Mouse (Mus musculus): ENCODE results near the gene Zmat5. TPM values are rescaled to one million over a fixed set of nuclear protein-coding genes. Genes with fewer than 3 reads are reported as not detected.

Gene Zmat5
- total and polyA plus RNA-seq, 2 experiments from 2014 or later: 28.2 to 43.5 TPM

GRCm38 (mm10) chr11:4769881-4770280 is 65.4 kb downstream of the Zmat5 start:
- DNase-seq (ENCODE audit: low spot score) (no peak), ATAC-seq (ENCODE audit: low FRiP score) (no peak)
- Histone ChIP-seq H3K27ac (ENCODE audit: low read depth, low read length) (no peak overlapping the region), H3K36me3 (ENCODE audit: insufficient read depth, low read length) (no peaks in the 10 kb centered on the region; the same call in 1 of the 2 replicates), H3K9me3 (ENCODE audit: low read length) (no peaks in the 10 kb centered on the region), H3K4me1 (ENCODE audit: insufficient read depth, low read length) (no peaks in the 10 kb centered on the region), H3K27me3 (ENCODE audit: insufficient read depth, low read length) (no peaks in the 10 kb centered on the region), H3K4me2 (ENCODE audit: low read depth, low read length, poor library complexity, severe bottlenecking) (no peak overlapping the region), H3K4me3 (ENCODE audit: low read depth, low read length) (no peak overlapping the region), H3K9ac (replicated peaks; ENCODE audit: low read length, poor library complexity, severe bottlenecking) (no peak overlapping the region)
- 91% methylated on average over 6 of the region's 6 CpGs for WGBS
- TF ChIP-seq CTCF (IDR thresholded peaks at IDR 0.05): no peak

- H3K9ac ChIP-seq (replicated peaks; ENCODE audit: low read length, poor library complexity, severe bottlenecking): no peak overlapping the region
- no peaks in the 10 kb centered on the region for H3K4me1 ChIP-seq (ENCODE audit: insufficient read depth, low read length)
- DNase-seq (ENCODE audit: low spot score) (no peak), ATAC-seq (ENCODE audit: low FRiP score) (no peak)
- H3K27me3 ChIP-seq (ENCODE audit: insufficient read depth, low read length): no peaks in the 10 kb centered on the region
- no peaks in the 10 kb centered on the region for H3K9me3 ChIP-seq (ENCODE audit: low read length)
- H3K4me3 ChIP-seq (ENCODE audit: low read depth, low read length): no peak overlapping the region
- WGBS: 42% methylated on average over 7 of the region's 7 CpGs
- TF ChIP-seq CTCF (IDR thresholded peaks at IDR 0.05): no peak
- no peaks in the 10 kb centered on the region; the same call in 1 of the 2 replicates for H3K36me3 ChIP-seq (ENCODE audit: insufficient read depth, low read length)
- no peak overlapping the region for H3K4me2 ChIP-seq (ENCODE audit: low read depth, low read length, poor library complexity, severe bottlenecking)
- H3K27ac ChIP-seq (ENCODE audit: low read depth, low read length): no peak overlapping the region
Measured at GRCm38 (mm10) chr11:4771756-4772155, 67.3 kb downstream of the Zmat5 start.

GRCm38 (mm10) chr11:4772925-4773324 is 68.4 kb downstream of the Zmat5 start:
- H3K4me2 ChIP-seq (ENCODE audit: low read depth, low read length, poor library complexity, severe bottlenecking): no peak overlapping the region
- no peaks in the 10 kb centered on the region for H3K4me1 ChIP-seq (ENCODE audit: insufficient read depth, low read length)
- H3K9me3 ChIP-seq (ENCODE audit: low read length): no peaks in the 10 kb centered on the region
- H3K9ac ChIP-seq (replicated peaks; ENCODE audit: low read length, poor library complexity, severe bottlenecking): no peak overlapping the region
- WGBS: 35% methylated on average over 3 of the region's 3 CpGs
- no peak overlapping the region for H3K27ac ChIP-seq (ENCODE audit: low read depth, low read length)
- DNase-seq (ENCODE audit: low spot score) (peak; percentile 56), ATAC-seq (ENCODE audit: low FRiP score) (no peak; the same call in 1 of the 2 replicates)
- H3K27me3 ChIP-seq (ENCODE audit: insufficient read depth, low read length): no peaks in the 10 kb centered on the region
- no peaks in the 10 kb centered on the region; the same call in none of the 2 replicates for H3K36me3 ChIP-seq (ENCODE audit: insufficient read depth, low read length)
- H3K4me3 ChIP-seq (ENCODE audit: low read depth, low read length): no peak overlapping the region
- peak; percentile 70 for TF ChIP-seq CTCF (IDR thresholded peaks at IDR 0.05)

DNA sequence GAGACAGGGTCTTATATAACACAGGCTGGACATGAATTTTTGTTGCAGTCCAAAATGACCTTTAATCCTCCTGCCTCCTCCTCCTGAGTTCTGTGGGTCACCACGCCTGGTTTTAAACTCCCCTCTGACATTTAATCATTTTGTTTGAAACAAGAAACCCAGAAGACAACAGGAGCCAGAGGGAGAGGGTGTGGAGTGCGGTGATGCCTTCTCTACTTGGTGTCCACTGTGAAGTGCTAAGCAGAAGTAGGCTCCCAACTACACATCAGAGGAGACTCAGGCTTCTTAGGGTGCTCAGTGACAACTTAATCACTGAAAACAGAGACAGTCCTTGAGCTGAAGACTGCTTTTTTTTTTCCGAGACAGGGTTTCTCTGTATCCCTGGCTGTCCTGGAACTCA is 76.4 kb downstream of the Zmat5 start:
- Histone ChIP-seq H3K9me3 (ENCODE audit: low read length) (no peaks in the 10 kb centered on the region), H3K4me3 (ENCODE audit: low read depth, low read length) (no peak overlapping the region), H3K4me1 (ENCODE audit: insufficient read depth, low read length) (no peaks in the 10 kb centered on the region), H3K4me2 (ENCODE audit: low read depth, low read length, poor library complexity, severe bottlenecking) (no peak overlapping the region), H3K27ac (ENCODE audit: low read depth, low read length) (no peak overlapping the region), H3K9ac (replicated peaks; ENCODE audit: low read length, poor library complexity, severe bottlenecking) (no peak overlapping the region), H3K27me3 (ENCODE audit: insufficient read depth, low read length) (no peaks in the 10 kb centered on the region), H3K36me3 (ENCODE audit: insufficient read depth, low read length) (peaks cover 38% of the 10 kb centered on the region)
- DNase-seq (ENCODE audit: low spot score) (no peak), ATAC-seq (ENCODE audit: low FRiP score) (no peak)
- no peak for TF ChIP-seq CTCF (IDR thresholded peaks at IDR 0.05)
- WGBS: 91% methylated on average over 3 of the region's 3 CpGs

DNA sequence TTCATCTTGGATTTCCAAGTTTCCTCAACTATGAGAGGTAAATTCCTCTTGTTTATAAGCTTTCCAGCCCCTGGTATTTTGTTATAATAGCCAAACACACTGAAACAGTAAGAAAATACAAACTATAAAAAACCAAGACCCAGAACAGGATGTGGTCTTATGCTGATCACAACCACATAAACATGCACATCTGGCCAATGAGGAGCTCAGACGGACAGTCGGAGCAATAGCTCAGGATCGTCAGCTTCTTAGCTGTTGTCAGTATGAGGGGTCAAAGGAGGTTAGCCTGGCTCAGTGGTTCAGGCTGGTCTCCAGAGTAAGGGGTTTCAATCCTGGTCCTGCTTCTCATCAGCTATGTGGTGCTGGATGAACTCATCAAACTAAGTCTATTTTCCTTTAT is 78.6 kb downstream of the Zmat5 start:
- Histone ChIP-seq H3K27me3 (ENCODE audit: insufficient read depth, low read length) (no peaks in the 10 kb centered on the region), H3K36me3 (ENCODE audit: insufficient read depth, low read length) (peaks cover 57% of the 10 kb centered on the region), H3K9ac (replicated peaks; ENCODE audit: low read length, poor library complexity, severe bottlenecking) (no peak overlapping the region), H3K9me3 (ENCODE audit: low read length) (no peaks in the 10 kb centered on the region), H3K4me1 (ENCODE audit: insufficient read depth, low read length) (no peaks in the 10 kb centered on the region), H3K4me2 (ENCODE audit: low read depth, low read length, poor library complexity, severe bottlenecking) (no peak overlapping the region), H3K4me3 (ENCODE audit: low read depth, low read length) (no peak overlapping the region), H3K27ac (ENCODE audit: low read depth, low read length) (no peak overlapping the region)
- ATAC-seq (ENCODE audit: low FRiP score) (no peak), DNase-seq (ENCODE audit: low spot score) (no peak)
- no peak for TF ChIP-seq CTCF (IDR thresholded peaks at IDR 0.05)
- 84% methylated on average over 3 of the region's 3 CpGs for WGBS

GRCm38 (mm10) chr11:4784629-4785142 is 80.2 kb downstream of the Zmat5 start:
- no peak for TF ChIP-seq CTCF (IDR thresholded peaks at IDR 0.05)
- peaks cover 58% of the 10 kb centered on the region for H3K36me3 ChIP-seq (ENCODE audit: insufficient read depth, low read length)
- DNase-seq (ENCODE audit: low spot score): no peak
- H3K9me3 ChIP-seq (ENCODE audit: low read length): no peaks in the 10 kb centered on the region
- H3K27ac ChIP-seq (ENCODE audit: low read depth, low read length): no peak overlapping the region
- H3K4me1 ChIP-seq (ENCODE audit: insufficient read depth, low read length): no peaks in the 10 kb centered on the region
- 82% methylated on average over 5 of the region's 5 CpGs for WGBS
- ATAC-seq (ENCODE audit: low FRiP score): no peak
- H3K4me3 ChIP-seq (ENCODE audit: low read depth, low read length): no peak overlapping the region
- no peak overlapping the region for H3K9ac ChIP-seq (replicated peaks; ENCODE audit: low read length, poor library complexity, severe bottlenecking)
- H3K4me2 ChIP-seq (ENCODE audit: low read depth, low read length, poor library complexity, severe bottlenecking): no peak overlapping the region
- H3K27me3 ChIP-seq (ENCODE audit: insufficient read depth, low read length): no peaks in the 10 kb centered on the region

Other genes starting within 250 kb of the Zmat5 start
- gene Mtmr3, start 109.8 kb upstream of the Zmat5 start, total RNA-seq (2014; rRNA removed): 93.5 and 99.1 TPM in 2 replicates
- gene Mtmr3, start 109.8 kb upstream of the Zmat5 start, polyA plus RNA-seq (2015; fragmentation: Nextera tagmentation; extraction: Ambion mirVana): 25.8 and 28.5 TPM in 2 replicates
- gene Gm11032, start 84.6 kb upstream of the Zmat5 start, total RNA-seq (2014; rRNA removed): not detected in 2 replicates
- gene Gm11032, start 84.6 kb upstream of the Zmat5 start, polyA plus RNA-seq (2015; fragmentation: Nextera tagmentation; extraction: Ambion mirVana): not detected in 2 replicates
- 15.5 and 15.8 TPM in 2 replicates for gene Ascc2, start 66.9 kb upstream of the Zmat5 start, total RNA-seq (2014; rRNA removed)
- 14.8 and 15.6 TPM in 2 replicates for gene Ascc2, start 66.9 kb upstream of the Zmat5 start, polyA plus RNA-seq (2015; fragmentation: Nextera tagmentation; extraction: Ambion mirVana)
- gene Uqcr10, start 336 bp upstream of the Zmat5 start, total RNA-seq (2014; rRNA removed): 294 and 403 TPM in 2 replicates
- 788 and 843 TPM in 2 replicates for gene Uqcr10, start 336 bp upstream of the Zmat5 start, polyA plus RNA-seq (2015; fragmentation: Nextera tagmentation; extraction: Ambion mirVana)
- gene Cabp7, start 42.1 kb downstream of the Zmat5 start, total RNA-seq (2014; rRNA removed): 13.1 and 15.7 TPM in 2 replicates
- 1.8 and 2.1 TPM in 2 replicates for gene Cabp7, start 42.1 kb downstream of the Zmat5 start, polyA plus RNA-seq (2015; fragmentation: Nextera tagmentation; extraction: Ambion mirVana)
- gene Nf2, start 144.9 kb downstream of the Zmat5 start, total RNA-seq (2014; rRNA removed): 103 and 107 TPM in 2 replicates
- 48.4 and 51.5 TPM in 2 replicates for gene Nf2, start 144.9 kb downstream of the Zmat5 start, polyA plus RNA-seq (2015; fragmentation: Nextera tagmentation; extraction: Ambion mirVana)
- gene Nipsnap1, start 169.3 kb downstream of the Zmat5 start, total RNA-seq (2014; rRNA removed): 133 and 170 TPM in 2 replicates
- 130 and 133 TPM in 2 replicates for gene Nipsnap1, start 169.3 kb downstream of the Zmat5 start, polyA plus RNA-seq (2015; fragmentation: Nextera tagmentation; extraction: Ambion mirVana)
- gene Thoc5, start 190.6 kb downstream of the Zmat5 start, total RNA-seq (2014; rRNA removed): 44.9 and 48.4 TPM in 2 replicates
- gene Thoc5, start 190.6 kb downstream of the Zmat5 start, polyA plus RNA-seq (2015; fragmentation: Nextera tagmentation; extraction: Ambion mirVana): 44.6 and 45.2 TPM in 2 replicates
- 13.0 and 15.7 TPM in 2 replicates for gene Nefh, start 243.4 kb downstream of the Zmat5 start, total RNA-seq (2014; rRNA removed)
- gene Nefh, start 243.4 kb downstream of the Zmat5 start, polyA plus RNA-seq (2015; fragmentation: Nextera tagmentation; extraction: Ambion mirVana): 7.7 and 8.3 TPM in 2 replicates